Mouse (Mus musculus) liver, postnatal 0 days (tissue): Measurements from ENCODE around the gene Eaf2.

Source experiments
- CTCF ChIP-seq: sonication (generic); IDR thresholded peaks from 2 replicates; pipeline ENCODE4 v1.5.1; 2016; ENCODE audit warnings: antibody characterized with exemption, low read depth
- EP300 ChIP-seq: IDR thresholded peaks from 2 replicates; pipeline ENCODE4 v1.6.1; 2016; ENCODE audit warnings: antibody characterized with exemption, low read depth, mild to moderate bottlenecking

DNA sequence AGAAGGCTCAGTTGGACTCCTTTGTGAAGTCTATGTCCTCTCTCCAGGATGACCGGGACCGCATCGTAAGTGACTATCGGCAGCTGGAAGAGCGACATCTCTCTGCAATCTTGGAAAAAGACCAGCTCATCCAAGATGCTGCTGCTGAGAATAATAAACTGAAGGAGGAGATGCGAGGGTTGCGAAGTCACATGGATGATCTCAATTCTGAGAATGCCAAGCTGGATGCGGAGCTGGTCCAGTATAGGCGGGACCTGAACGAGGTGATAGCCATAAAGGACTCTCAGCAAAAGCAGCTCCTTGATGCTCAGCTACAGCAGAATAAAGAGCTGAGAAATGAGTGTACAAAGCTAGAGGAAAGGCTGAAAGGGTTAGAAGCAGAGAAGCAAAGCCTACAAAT is 43.7 kb upstream of the Eaf2 start:
- TF ChIP-seq CTCF (no peak), EP300 (no peak)
